Mouse (Mus musculus) cerebellum, adult 2 months (tissue): ENCODE results near the gene Kif4.

ENCODE experiments used
- CTCF ChIP-seq: fragments of 200-500 bp; IDR thresholded peaks from 2 replicates; pipeline ENCODE4 v1.5.1; 2011; ENCODE audit warnings: low read depth, mild to moderate bottlenecking, control low read depth, low read length, moderate library complexity, borderline replicate concordance; ENCODE audit not compliant: insufficient read depth
- POLR2A ChIP-seq: fragments of 200-500 bp; IDR thresholded peaks from 2 replicates; pipeline ENCODE4 v1.6.1; 2011; ENCODE audit warnings: low read length, control low read depth, borderline replicate concordance; ENCODE audit not compliant: insufficient read depth

DNA sequence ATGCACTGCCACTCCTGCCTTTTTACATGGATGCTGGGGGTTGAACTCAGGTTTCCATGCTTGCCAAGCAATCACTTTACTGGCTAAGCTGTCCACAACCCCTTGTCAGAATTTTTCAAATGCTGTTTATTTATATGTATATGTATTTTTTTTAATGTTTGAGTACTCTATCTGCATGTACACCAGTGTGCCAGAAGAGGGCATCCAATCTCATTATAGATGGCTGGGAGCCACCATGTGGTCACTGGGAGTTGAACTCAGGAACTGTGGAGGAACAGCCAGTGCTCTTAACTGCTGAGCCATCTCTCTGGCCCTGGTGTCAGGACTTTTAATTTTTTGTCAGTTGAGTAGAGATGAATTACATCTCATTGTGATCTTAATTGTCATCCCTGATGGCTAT, 27.3 kb downstream of the Kif4 start:
- TF ChIP-seq POLR2A (no peak), CTCF (no peak)
